Mouse (Mus musculus) myocyte (in vitro differentiated cells): Measurements from ENCODE around the gene Vsig10. TPM values are rescaled to one million over a fixed set of nuclear protein-coding genes. Genes with fewer than 3 reads are reported as not detected.

Source experiments
- H3K27me3 ChIP-seq: one replicate; pipeline ENCODE4 v1.6.1; 2011; ENCODE audit not compliant: control insufficient read depth, insufficient read depth, insufficient read length
- H3K36me3 ChIP-seq: one replicate; pipeline ENCODE4 v1.6.1; 2011; ENCODE audit not compliant: control insufficient read depth, insufficient read depth
- H3K4me2 ChIP-seq: one replicate; pipeline ENCODE4 v1.6.1; 2011; ENCODE audit warnings: low read depth, control low read depth
- H3K4me3 ChIP-seq: one replicate; pipeline ENCODE4 v1.5.1; 2011; ENCODE audit warnings: mild to moderate bottlenecking, control low read depth, moderate library complexity
- H3K79me2 ChIP-seq: one replicate; pipeline ENCODE4 v1.6.1; 2011; ENCODE audit not compliant: control insufficient read depth, insufficient read depth
- H3ac ChIP-seq: one replicate; pipeline ENCODE4 v1.6.1; 2011; ENCODE audit not compliant: control insufficient read depth, insufficient read length
- CEBPB ChIP-seq: IDR thresholded peaks from 2 replicates; pipeline ENCODE4 v1.6.1; 2011; ENCODE audit warnings: mild to moderate bottlenecking, moderate library complexity; ENCODE audit not compliant: poor library complexity, insufficient read depth, severe bottlenecking
- E2F4 ChIP-seq: IDR thresholded peaks from one replicate; pipeline ENCODE4 v1.6.1; 2011; ENCODE audit warnings: mild to moderate bottlenecking, control low read depth, moderate library complexity; ENCODE audit not compliant: insufficient read depth
- MAX ChIP-seq: IDR thresholded peaks from one replicate; pipeline ENCODE4 v1.6.1; 2011; ENCODE audit warnings: low read depth, mild to moderate bottlenecking, control low read depth
- MYOD1 ChIP-seq, 3 experiments: IDR thresholded peaks; one replicate each; pipeline ENCODE4 v1.6.1; 2011; ENCODE audit warnings: control low read depth in 2 of 3, low read depth in 2 of 3, mild to moderate bottlenecking in 2 of 3, moderate library complexity in 1 of 3; ENCODE audit not compliant: insufficient read length in 2 of 3, control insufficient read depth in 1 of 3
- MYOG ChIP-seq, 3 experiments: IDR thresholded peaks; one replicate each; pipeline ENCODE4 v1.6.1; 2011; ENCODE audit warnings: control low read depth in 2 of 3, low read depth in 2 of 3, mild to moderate bottlenecking in 2 of 3; ENCODE audit not compliant: insufficient read length in 2 of 3, control insufficient read depth in 1 of 3, insufficient read depth in 1 of 3
- POLR2A ChIP-seq: IDR thresholded peaks from one replicate; pipeline ENCODE4 v1.6.1; 2011; ENCODE audit warnings: low read depth, mild to moderate bottlenecking, control low read depth, moderate library complexity; ENCODE audit not compliant: insufficient read length
- POLR2AphosphoS2 ChIP-seq: IDR thresholded peaks from one replicate; pipeline ENCODE4 v1.6.1; 2011; ENCODE audit warnings: low read depth, control low read depth; ENCODE audit not compliant: insufficient read length
- REST ChIP-seq: IDR thresholded peaks from one replicate; pipeline ENCODE4 v1.6.1; 2011; ENCODE audit warnings: mild to moderate bottlenecking, control low read depth, moderate library complexity; ENCODE audit not compliant: insufficient read depth, insufficient read length
- SRF ChIP-seq: IDR thresholded peaks from one replicate; pipeline ENCODE4 v1.6.1; 2011; ENCODE audit warnings: low read depth; ENCODE audit not compliant: control insufficient read depth, insufficient read length
- TCF12 ChIP-seq: IDR thresholded peaks from one replicate; pipeline ENCODE4 v1.6.1; 2011; ENCODE audit warnings: mild to moderate bottlenecking, control low read depth; ENCODE audit not compliant: poor library complexity, insufficient read depth, severe bottlenecking
- TCF3 ChIP-seq: IDR thresholded peaks from one replicate; pipeline ENCODE4 v1.6.1; 2011; ENCODE audit warnings: low read depth, control low read depth; ENCODE audit not compliant: insufficient read length
- USF1 ChIP-seq: IDR thresholded peaks from one replicate; pipeline ENCODE4 v1.6.1; 2011; ENCODE audit warnings: low read depth, mild to moderate bottlenecking, control low read depth, moderate library complexity
- polyA plus RNA-seq: library from polyadenylated mRNA; unstranded; fragments of >200 nt; fragmentation: generic; extraction: Trizol; gene quantifications from one replicate; pipeline ENCODE4 v1.2.1, GENCODE M21; 2012; ENCODE audit warnings: missing spikeins

Gene Vsig10
- 2.2 TPM for polyA plus RNA-seq

DNA sequence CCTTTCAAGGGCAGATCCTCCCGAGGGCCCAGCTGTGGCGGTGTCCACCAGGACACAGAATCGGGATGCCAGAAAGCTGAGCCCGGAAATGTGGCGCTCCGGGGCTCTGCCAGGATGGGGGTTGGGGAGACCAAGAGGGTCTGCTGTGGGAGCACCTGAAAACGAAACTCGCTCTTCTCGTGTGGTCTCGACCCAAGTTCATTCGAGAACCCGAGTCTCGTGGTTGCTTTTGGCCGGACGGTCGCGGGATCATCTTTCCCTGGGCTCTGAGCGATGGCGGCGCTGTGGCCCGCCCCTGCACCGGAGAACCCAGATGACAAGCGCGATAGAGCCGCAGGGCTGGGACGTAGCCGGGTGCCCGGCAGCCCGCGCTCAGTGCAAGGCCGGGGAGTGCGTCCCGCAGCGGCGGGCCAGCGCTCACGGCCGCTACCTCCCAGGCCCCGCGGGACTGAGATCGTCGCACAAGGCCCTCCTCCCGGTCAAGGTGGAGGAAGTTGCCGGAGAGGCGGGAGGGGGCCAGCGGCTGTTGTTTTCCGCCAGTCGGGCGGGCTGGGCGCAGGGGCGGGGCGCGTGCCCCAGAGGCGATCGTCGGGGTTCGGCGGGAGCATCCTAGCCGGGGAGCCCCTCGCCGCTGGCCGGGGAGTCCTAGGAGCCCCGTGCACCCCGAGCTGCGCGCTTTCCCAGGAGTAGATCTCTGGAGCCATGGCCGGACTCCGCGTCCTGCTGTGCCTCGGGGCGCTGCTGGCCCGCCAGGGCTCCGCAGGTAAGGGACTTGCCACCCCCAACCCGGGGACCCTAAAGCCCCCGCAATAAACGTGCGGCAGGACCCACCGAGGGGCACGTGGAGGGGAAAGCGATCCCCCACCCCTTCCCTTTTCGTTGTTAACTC is at the start of gene Vsig10:
Gene Vsig10 (plus strand): TSS at position 343 of the 889 bp plus-strand sequence.
- H3K79me2 ChIP-seq = no peaks in the 10 kb centered on the region

GRCm38 (mm10) chr5:117269395-117269794 is 49.5 kb upstream of the Vsig10 start:
- TF ChIP-seq MAX = no peak
- TF ChIP-seq MYOD1 (IDR thresholded peaks at IDR 0.05; ENCODE audit: control insufficient read depth in 1 of 3, insufficient read length in 2 of 3, low read depth in 2 of 3) = no peak
- no peak for TF ChIP-seq E2F4
- TF ChIP-seq CEBPB = no peak
- TF ChIP-seq POLR2AphosphoS2 = no peak
- TF ChIP-seq SRF = no peak
- TF ChIP-seq MYOG (IDR thresholded peaks at IDR 0.05; ENCODE audit: control insufficient read depth in 1 of 3, insufficient read depth in 1 of 3, insufficient read length in 2 of 3, low read depth in 2 of 3) = no peak
- no peaks in the 10 kb centered on the region for H3K79me2 ChIP-seq
- no peaks in the 10 kb centered on the region for H3K27me3 ChIP-seq
- no peaks in the 10 kb centered on the region for H3K36me3 ChIP-seq
- H3K4me2 ChIP-seq = no peak overlapping the region
- no peak overlapping the region for H3ac ChIP-seq
- no peak overlapping the region for H3K4me3 ChIP-seq

More for the DNA sequence above, at the start of gene Vsig10:
- Histone ChIP-seq H3K4me2 (peak within 1 kb of the TSS; percentile 89), H3ac (peak within 1 kb of the TSS; percentile 91), H3K36me3 (no peaks in the 10 kb centered on the region), H3K27me3 (no peaks in the 10 kb centered on the region), H3K4me3 (peak within 1 kb of the TSS; percentile 51)
- no peak for TF ChIP-seq MAX
- no peak for TF ChIP-seq USF1
- peak; percentile 55 for TF ChIP-seq SRF
- peak; percentile 38 for TF ChIP-seq POLR2AphosphoS2
- no peak for TF ChIP-seq TCF12
- TF ChIP-seq MYOG (IDR thresholded peaks at IDR 0.05; ENCODE audit: control insufficient read depth in 1 of 3, insufficient read depth in 1 of 3, insufficient read length in 2 of 3, low read depth in 2 of 3) = peak in 2 of 3 experiments; percentile 5 to 19
- TF ChIP-seq CEBPB = no peak
- no peak for TF ChIP-seq TCF3
- no peak for TF ChIP-seq REST
- no peak for TF ChIP-seq E2F4
- TF ChIP-seq POLR2A = peak; percentile 75
- TF ChIP-seq MYOD1 (IDR thresholded peaks at IDR 0.05; ENCODE audit: control insufficient read depth in 1 of 3, insufficient read length in 2 of 3, low read depth in 2 of 3) = peak in 2 of 3 experiments; percentile 0 to 24

DNA sequence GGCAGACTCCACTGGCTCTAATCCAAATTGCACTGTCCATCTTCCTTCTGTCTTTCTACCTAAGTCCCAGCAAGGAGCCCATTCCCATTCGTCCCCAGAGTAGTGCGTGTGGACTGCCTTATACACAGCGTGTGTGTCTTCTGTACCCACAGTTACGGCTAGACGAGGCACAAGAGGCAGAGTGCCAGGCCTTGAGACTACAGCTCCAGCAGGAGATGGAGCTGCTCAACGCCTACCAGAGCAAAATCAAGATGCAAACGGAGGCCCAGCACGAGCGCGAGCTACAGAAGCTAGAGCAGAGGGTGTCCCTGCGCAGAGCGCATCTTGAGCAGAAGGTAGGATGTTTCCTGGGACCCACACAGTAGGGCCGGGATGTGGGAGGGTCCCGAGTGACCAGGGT is 46.9 kb upstream of the Vsig10 start:
- Histone ChIP-seq H3K4me2 (no peak overlapping the region), H3ac (no peak overlapping the region), H3K79me2 (no peaks in the 10 kb centered on the region), H3K27me3 (no peaks in the 10 kb centered on the region), H3K36me3 (no peaks in the 10 kb centered on the region), H3K4me3 (no peak overlapping the region)
- TF ChIP-seq E2F4 (no peak), POLR2AphosphoS2 (no peak), MYOD1 (IDR thresholded peaks at IDR 0.05; ENCODE audit: control insufficient read depth in 1 of 3, insufficient read length in 2 of 3, low read depth in 2 of 3) (no peak), MAX (no peak), POLR2A (no peak), CEBPB (no peak), REST (no peak), TCF12 (no peak), MYOG (IDR thresholded peaks at IDR 0.05; ENCODE audit: control insufficient read depth in 1 of 3, insufficient read depth in 1 of 3, insufficient read length in 2 of 3, low read depth in 2 of 3) (no peak), SRF (no peak), USF1 (no peak), TCF3 (no peak)

DNA sequence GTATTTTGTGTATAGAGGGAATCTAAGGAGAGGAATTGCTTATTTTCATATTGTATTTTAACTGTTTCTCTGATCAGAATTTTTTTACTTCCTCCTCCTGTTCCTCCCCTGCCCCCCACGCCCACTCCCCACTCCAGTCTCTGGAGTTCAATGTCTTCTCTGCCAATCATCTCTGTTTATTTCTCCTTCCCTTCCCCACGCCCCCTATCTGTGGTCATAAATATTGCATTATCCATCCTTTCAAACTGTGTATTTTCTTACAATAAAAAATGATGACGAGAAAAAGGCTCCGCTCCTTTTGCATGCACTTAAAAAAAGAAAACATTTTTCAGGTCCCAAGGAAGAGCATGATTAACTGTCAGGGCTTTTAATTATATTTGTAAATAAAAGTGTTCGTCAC is 44.1 kb upstream of the Vsig10 start:
- Histone ChIP-seq H3K36me3 (no peaks in the 10 kb centered on the region), H3K27me3 (no peaks in the 10 kb centered on the region), H3K4me2 (no peak overlapping the region), H3ac (no peak overlapping the region), H3K79me2 (no peaks in the 10 kb centered on the region), H3K4me3 (no peak overlapping the region)
- no peak for TF ChIP-seq MYOD1 (IDR thresholded peaks at IDR 0.05; ENCODE audit: control insufficient read depth in 1 of 3, insufficient read length in 2 of 3, low read depth in 2 of 3)
- TF ChIP-seq MYOG (IDR thresholded peaks at IDR 0.05; ENCODE audit: control insufficient read depth in 1 of 3, insufficient read depth in 1 of 3, insufficient read length in 2 of 3, low read depth in 2 of 3) = no peak
- TF ChIP-seq POLR2A = no peak
- no peak for TF ChIP-seq SRF
- no peak for TF ChIP-seq TCF3
- no peak for TF ChIP-seq POLR2AphosphoS2
- no peak for TF ChIP-seq CEBPB
- TF ChIP-seq USF1 = no peak
- no peak for TF ChIP-seq MAX
- no peak for TF ChIP-seq TCF12
- TF ChIP-seq REST = no peak
- no peak for TF ChIP-seq E2F4

GRCm38 (mm10) chr5:117277784-117278183 is 41.1 kb upstream of the Vsig10 start:
- Histone ChIP-seq H3K27me3 (no peaks in the 10 kb centered on the region), H3ac (no peak overlapping the region), H3K79me2 (no peaks in the 10 kb centered on the region), H3K36me3 (peaks cover 7% of the 10 kb centered on the region), H3K4me2 (no peak overlapping the region), H3K4me3 (no peak overlapping the region)
- TF ChIP-seq REST = no peak
- no peak for TF ChIP-seq TCF12
- no peak for TF ChIP-seq CEBPB
- no peak for TF ChIP-seq POLR2AphosphoS2
- no peak for TF ChIP-seq USF1
- TF ChIP-seq TCF3 = no peak
- TF ChIP-seq MAX = no peak
- no peak for TF ChIP-seq MYOD1 (IDR thresholded peaks at IDR 0.05; ENCODE audit: control insufficient read depth in 1 of 3, insufficient read length in 2 of 3, low read depth in 2 of 3)
- TF ChIP-seq SRF = no peak
- TF ChIP-seq MYOG (IDR thresholded peaks at IDR 0.05; ENCODE audit: control insufficient read depth in 1 of 3, insufficient read depth in 1 of 3, insufficient read length in 2 of 3, low read depth in 2 of 3) = no peak
- no peak for TF ChIP-seq E2F4
- no peak for TF ChIP-seq POLR2A
